Mouse (Mus musculus) liver, embryonic 16.5 days (tissue): Measurements from ENCODE around the gene Sox15. TPM values are rescaled to one million over a fixed set of nuclear protein-coding genes. Genes with fewer than 3 reads are reported as not detected.

Experiments
- ATAC-seq: fragments of 200-750 bp; cut with Nextera tagmentation; 2 replicates; pipeline ENCODE4 v1.8.0; 2017; ENCODE audit warnings: low read depth, mild to moderate bottlenecking, moderate number of reproducible peaks, moderate library complexity
- H3K27ac ChIP-seq: fragments of 300-500 bp; sonication (generic); 2 replicates; pipeline ENCODE4 v1.5.1; 2014; ENCODE audit warnings: mild to moderate bottlenecking, low read length
- H3K27me3 ChIP-seq: fragments of 300-500 bp; sonication (generic); 2 replicates; pipeline ENCODE4 v1.6.1; 2014; ENCODE audit warnings: low read depth, low read length, mixed read lengths; ENCODE audit not compliant: control insufficient read depth, insufficient read depth
- H3K36me3 ChIP-seq: fragments of 300-500 bp; sonication (generic); 2 replicates; pipeline ENCODE4 v1.6.1; 2014; ENCODE audit warnings: mild to moderate bottlenecking; ENCODE audit not compliant: control insufficient read depth, insufficient read depth
- H3K4me1 ChIP-seq: fragments of 300-500 bp; sonication (generic); 2 replicates; pipeline ENCODE4 v1.6.1; 2014; ENCODE audit warnings: low read depth, low read length, mixed read lengths; ENCODE audit not compliant: control insufficient read depth
- H3K4me2 ChIP-seq: fragments of 300-500 bp; sonication (generic); 2 replicates; pipeline ENCODE4 v1.6.1; 2014; ENCODE audit warnings: low read depth, low read length, mixed read lengths
- H3K4me3 ChIP-seq: fragments of 300-500 bp; sonication (generic); 2 replicates; pipeline ENCODE4 v1.5.1; 2014; ENCODE audit warnings: low read depth, mild to moderate bottlenecking, low read length
- H3K9ac ChIP-seq: fragments of 300-500 bp; sonication (generic); 2 replicates; pipeline ENCODE4 v1.6.1; 2014; ENCODE audit warnings: low read depth, low read length
- H3K9me3 ChIP-seq: fragments of 300-500 bp; sonication (generic); replicated peaks from 2 replicates; pipeline ENCODE4 v1.6.1; 2016; ENCODE audit warnings: low read length; ENCODE audit not compliant: control insufficient read depth
- WGBS: fragments of 180-500 bp; shearing (Covaris S2); extraction: QIAGEN DNeasy Blood & Tissue Kit; methylation state at CpG from one replicate; pipeline ENCODE4 v1.1.7; 2014; ENCODE audit not compliant: insufficient replicate concordance; 5-methylcytosine and 5-hydroxymethylcytosine counted together
- polyA plus RNA-seq: library from polyadenylated mRNA; unstranded; fragments of >200 nt; fragmentation: Nextera tagmentation; extraction: Ambion mirVana; gene quantifications from 2 replicates; pipeline ENCODE4 v1.2.1, GENCODE M21; 2015

The Sox15 gene
- polyA plus RNA-seq, 1 experiment from 2014 or later: not detected

DNA sequence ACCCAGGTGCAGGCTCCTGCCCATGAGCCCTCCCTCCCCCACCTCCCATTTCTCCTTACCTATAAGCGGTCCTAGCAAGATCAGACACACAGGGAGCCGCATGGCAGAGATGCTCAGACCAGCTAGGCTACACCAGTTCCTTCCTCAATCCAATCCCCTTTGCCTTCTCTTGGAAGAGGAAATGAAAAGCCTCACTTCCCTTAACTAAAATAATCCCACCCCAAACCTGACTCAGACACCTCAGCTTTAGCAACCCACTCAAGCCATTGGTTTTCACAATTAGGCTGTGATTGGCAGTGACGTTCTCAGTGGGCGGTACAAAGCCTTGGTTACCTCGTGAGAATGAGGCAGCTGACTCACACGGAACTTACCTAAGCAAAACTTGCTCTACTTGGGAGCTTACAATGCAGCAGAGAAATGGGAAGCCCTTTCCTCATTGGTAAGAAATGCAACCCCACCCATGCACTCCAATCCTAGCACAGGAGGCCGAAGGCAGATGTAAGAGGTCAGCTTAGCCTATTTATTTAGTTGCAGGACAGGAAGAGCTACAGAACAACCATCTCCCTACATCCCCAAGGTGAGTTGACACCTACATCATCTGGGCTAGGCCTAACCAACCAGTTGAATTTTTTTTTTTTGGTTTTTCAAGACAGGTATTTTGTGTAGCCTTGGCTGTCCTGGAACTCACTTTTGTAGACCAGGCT is 11.0 kb downstream of the Sox15 start, which contains the start of gene Cd68:
TSS of gene Cd68 (minus strand) at position 193 of the 704 bp plus-strand sequence.
- ATAC-seq: no peak
- peaks cover 33% of the 10 kb centered on the region for H3K4me1 ChIP-seq
- H3K9me3 ChIP-seq: no peaks in the 10 kb centered on the region
- H3K4me3 ChIP-seq: no peak within 1 kb of the TSS
- H3K4me2 ChIP-seq: no peak within 1 kb of the TSS; the same call in 1 of the 2 replicates
- H3K9ac ChIP-seq: no peak within 1 kb of the TSS
- 22% methylated on average over 7 of the region's 7 CpGs for WGBS
- H3K27ac ChIP-seq: peak within 1 kb of the TSS; percentile 45
- H3K27me3 ChIP-seq: no peaks in the 10 kb centered on the region
- peaks cover 45% of the 10 kb centered on the region for H3K36me3 ChIP-seq

DNA sequence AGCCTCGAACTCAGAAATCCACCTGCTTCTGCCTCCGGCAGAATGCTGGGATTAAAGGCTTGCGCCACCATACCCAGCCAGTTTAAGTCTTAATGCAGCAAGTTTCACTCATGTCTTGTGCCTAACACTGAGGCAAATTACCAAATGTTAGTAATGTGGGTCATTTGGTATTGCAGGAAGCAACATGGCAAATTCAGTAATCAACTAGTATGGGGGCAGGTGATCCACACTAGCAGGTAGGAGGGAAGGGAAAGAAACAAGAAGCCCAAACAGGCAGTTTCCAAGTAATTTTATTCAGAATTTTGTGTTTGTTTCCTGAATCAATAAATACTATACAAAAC is 11.5 kb downstream of the Sox15 start:
- no peak overlapping the region for H3K4me3 ChIP-seq
- H3K4me2 ChIP-seq: no peak overlapping the region
- no peak overlapping the region for H3K27ac ChIP-seq
- ATAC-seq: no peak
- H3K36me3 ChIP-seq: peaks cover 45% of the 10 kb centered on the region
- H3K27me3 ChIP-seq: no peaks in the 10 kb centered on the region
- H3K9me3 ChIP-seq: no peaks in the 10 kb centered on the region
- H3K9ac ChIP-seq: no peak overlapping the region
- H3K4me1 ChIP-seq: peaks cover 28% of the 10 kb centered on the region
- 76% methylated on average over 3 of the region's 3 CpGs for WGBS

DNA sequence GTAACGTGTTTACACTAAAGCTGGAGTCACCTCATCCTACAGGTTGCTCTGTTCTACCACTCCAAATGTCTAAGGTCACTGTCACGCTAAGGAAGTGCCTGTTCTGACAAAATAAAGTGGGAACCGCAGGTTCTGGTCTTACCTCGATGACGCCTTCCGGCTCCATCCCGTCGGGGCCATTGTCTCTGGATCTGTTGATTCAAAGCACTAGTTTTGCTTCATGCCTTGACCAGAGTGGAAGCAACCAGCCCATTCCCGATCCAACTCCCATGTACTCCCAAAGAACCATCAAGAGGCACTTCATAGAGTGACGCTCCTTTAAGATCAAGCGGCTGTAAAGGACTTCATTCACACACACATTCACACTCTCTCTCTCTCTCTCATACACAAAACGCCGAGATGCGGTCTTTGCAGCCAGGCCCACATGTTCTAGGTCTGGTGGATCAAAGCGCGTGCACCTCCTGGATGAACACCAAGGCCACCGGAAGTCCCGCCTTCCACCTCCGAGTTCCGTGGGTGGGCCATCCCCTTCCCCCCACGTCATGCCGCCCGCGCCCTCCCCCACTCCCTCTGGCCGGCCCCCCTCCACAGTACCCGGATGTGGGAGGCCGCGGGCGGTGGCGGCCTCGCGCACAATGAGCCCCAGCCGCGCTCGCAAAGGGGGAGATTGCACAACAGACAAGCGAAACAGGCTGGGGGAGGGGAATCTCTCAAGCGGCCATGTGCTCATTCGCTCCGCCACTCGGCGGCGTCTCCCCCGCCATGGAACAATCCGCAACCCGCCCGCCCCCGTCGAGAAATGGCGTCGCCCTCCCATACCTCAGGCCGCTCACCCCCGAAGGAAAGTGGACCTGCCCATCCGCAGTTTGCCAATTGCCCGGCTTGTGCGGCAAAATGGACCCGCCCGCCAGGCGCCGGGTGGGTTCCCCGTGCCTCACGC is 15.9 kb downstream of the Sox15 start:
- Histone ChIP-seq H3K4me2 (peak overlapping the region; percentile 78), H3K9me3 (no peaks in the 10 kb centered on the region), H3K4me3 (peak overlapping the region; percentile 97), H3K36me3 (peaks cover 62% of the 10 kb centered on the region), H3K27me3 (no peaks in the 10 kb centered on the region), H3K27ac (peak overlapping the region; percentile 97), H3K4me1 (peaks cover 22% of the 10 kb centered on the region), H3K9ac (peak overlapping the region; percentile 98)
- under 1% methylated on average over 55 of the region's 61 CpGs for WGBS
- peak; percentile 68 for ATAC-seq

DNA sequence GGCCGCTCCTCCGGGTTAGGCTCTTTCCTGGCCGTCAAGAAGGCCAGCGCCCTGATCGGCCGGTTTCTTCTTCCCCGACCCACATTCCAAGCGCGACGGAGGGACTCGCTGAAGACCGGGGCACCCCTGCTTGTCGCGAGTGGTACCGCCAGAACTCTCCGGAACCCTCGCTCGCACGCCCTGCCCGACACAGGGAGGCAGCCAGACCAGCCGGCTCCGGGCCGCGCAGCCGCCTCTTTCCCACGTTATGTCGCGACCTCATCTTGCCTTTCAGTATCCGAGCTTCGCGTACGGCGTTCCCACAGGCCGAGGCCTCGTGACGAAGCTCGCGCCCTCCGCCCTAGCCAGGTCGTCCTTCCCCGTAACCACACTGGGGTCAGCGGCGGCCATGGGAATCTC is 16.6 kb downstream of the Sox15 start:
- Histone ChIP-seq H3K4me2 (peak overlapping the region; percentile 78), H3K36me3 (peaks cover 63% of the 10 kb centered on the region), H3K27me3 (no peaks in the 10 kb centered on the region), H3K4me1 (peaks cover 22% of the 10 kb centered on the region), H3K9ac (peak overlapping the region; percentile 98), H3K4me3 (peak overlapping the region; percentile 97), H3K27ac (peak overlapping the region; percentile 97), H3K9me3 (no peaks in the 10 kb centered on the region)
- ATAC-seq: no peak
- under 1% methylated on average over 43 of the region's 43 CpGs for WGBS

DNA sequence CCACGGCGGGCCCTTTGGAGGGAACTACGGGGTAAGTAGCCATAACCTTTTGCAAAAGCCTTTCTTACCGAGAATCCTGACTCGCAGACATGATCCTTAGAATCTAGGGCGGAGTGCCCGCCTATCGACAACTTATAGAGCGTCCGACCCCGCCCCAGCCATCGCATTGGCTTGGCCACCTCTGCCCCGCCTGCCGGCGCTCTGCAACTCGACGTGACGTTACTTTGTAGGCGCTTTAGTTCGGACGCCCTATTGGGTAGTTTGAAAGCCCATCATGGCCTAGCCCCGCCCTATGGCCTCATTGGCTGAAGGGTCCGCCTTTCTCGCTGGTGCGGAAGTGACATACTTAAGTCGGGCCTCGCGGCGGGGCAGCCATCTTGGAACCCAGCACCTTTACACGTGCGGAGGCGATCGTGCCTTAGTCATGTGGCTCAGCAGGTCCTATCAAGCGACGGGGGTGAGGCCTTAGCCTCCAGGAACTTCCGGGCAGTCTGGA is 17.1 kb downstream of the Sox15 start, which contains the start of gene Eif4a1:
TSS of gene Eif4a1 (minus strand) at position 213 of the 496 bp plus-strand sequence.
- H3K27ac ChIP-seq: peak within 1 kb of the TSS; percentile 97
- peaks cover 22% of the 10 kb centered on the region for H3K4me1 ChIP-seq
- H3K36me3 ChIP-seq: peaks cover 64% of the 10 kb centered on the region
- H3K9ac ChIP-seq: peak within 1 kb of the TSS; percentile 98
- peak; percentile 95 for ATAC-seq
- H3K4me3 ChIP-seq: peak within 1 kb of the TSS; percentile 97
- H3K9me3 ChIP-seq: no peaks in the 10 kb centered on the region
- peak within 1 kb of the TSS; percentile 78 for H3K4me2 ChIP-seq
- H3K27me3 ChIP-seq: no peaks in the 10 kb centered on the region
- WGBS: under 1% methylated on average over 36 of the region's 36 CpGs

DNA sequence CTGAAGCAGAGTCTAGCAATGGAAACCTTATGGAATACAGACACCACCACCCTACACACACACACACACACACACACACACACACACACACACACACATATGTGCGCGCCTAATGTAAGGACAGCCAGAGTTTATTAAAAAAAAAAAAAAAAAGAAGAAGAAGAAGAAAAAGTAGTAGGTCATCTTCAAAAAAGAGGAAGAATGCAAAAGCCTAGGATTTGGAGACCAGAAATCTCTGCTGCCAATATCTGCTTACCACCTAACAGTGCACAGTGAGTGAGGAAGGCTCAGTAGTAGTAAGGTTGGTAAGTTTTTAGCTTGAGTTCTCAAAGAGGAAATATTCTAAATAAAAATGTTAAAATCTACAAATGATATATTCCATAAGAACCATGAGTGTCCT is 24.0 kb downstream of the Sox15 start:
- WGBS: 100% methylated on average over 2 of the region's 2 CpGs
- no peak for ATAC-seq
- no peaks in the 10 kb centered on the region for H3K27me3 ChIP-seq
- H3K4me2 ChIP-seq: no peak overlapping the region
- no peak overlapping the region for H3K27ac ChIP-seq
- H3K9me3 ChIP-seq: no peaks in the 10 kb centered on the region
- no peak overlapping the region for H3K9ac ChIP-seq
- H3K4me1 ChIP-seq: peaks cover 26% of the 10 kb centered on the region
- H3K4me3 ChIP-seq: no peak overlapping the region
- peaks cover 23% of the 10 kb centered on the region for H3K36me3 ChIP-seq

DNA sequence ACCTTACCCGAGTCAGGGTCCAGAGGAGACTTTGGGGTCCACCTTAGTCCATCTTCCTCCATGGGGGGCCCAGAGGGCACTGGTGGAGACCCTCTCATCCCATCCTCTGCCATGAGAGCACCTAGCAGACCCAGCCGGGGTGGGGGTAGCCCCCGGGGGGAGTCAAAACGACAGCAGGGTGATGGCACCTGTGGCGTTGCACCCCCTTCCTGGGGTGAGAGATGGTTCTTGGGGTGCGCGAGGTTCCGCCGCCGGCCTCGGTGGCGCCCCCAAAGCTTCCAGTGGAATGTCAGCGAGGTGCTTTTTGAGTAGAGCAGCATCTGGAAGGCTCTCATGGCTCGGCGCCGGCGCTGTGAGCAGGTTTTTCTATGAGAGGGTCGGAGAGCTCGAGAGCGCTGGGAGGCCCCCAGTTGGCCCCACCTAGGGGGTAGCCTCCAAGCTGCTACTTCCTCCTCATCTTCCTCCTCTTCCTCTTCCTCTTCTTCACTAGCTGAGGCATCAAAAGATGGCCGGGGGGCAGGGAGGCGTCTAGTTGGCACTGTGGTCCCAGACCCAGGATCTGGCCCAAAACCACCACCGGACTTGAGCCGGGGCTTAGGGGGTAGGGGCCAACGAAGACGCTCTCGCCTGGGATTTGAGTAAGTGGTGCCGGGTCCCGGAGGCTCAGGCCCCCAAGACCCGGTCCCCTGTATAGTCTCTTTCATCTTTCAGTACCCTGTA is 25.2 kb downstream of the Sox15 start:
- Histone ChIP-seq H3K4me2 (peak overlapping the region; percentile 95), H3K4me1 (peaks cover 29% of the 10 kb centered on the region), H3K9ac (no peak overlapping the region), H3K27ac (no peak overlapping the region), H3K27me3 (no peaks in the 10 kb centered on the region), H3K36me3 (peaks cover 14% of the 10 kb centered on the region), H3K4me3 (peak overlapping the region; percentile 88), H3K9me3 (no peaks in the 10 kb centered on the region)
- WGBS: 80% methylated on average over 30 of the region's 30 CpGs
- no peak for ATAC-seq

DNA sequence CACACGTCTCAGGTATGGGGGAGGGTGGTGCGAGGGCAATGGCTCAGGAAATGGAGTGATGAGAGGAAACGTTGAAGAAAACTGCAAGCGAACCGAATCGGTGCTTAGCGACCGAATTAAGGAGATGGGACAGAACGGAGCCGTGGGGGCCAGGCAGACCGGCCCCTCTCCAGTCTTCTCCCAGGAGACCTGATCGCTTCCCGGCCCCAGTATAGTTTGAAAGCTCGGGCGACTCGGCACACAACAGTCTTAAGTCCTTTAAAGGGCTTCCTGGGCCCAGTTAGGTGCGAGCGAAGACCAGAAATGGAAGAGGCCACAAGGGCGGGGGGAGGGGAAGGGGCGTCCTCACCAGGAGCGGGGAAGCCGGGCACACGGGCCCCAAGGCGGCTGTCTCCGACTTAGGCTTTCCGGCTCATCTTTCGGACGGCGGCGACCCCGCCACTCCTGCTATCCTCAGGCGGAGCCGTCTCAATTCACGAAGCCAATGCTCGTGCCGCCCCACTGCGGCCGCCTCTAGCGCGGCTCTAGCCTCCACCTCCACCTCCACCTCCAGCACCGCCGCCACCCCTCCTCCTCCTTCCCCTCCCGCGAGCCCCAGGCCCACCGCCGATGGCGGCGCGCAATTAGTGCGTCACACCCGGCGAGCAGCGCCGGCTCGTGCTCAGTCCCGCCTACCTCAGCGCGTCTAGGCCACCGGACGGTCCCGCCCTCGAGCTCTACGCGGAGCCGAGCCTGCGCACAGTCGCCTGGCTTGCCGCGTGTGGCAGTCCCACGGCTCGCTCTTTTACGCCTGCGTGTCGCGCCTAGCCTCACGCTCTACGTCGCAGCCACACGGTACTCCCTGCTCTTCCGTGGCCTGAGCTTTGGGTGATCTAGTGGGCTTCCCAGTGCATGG is 26.4 kb downstream of the Sox15 start, which contains the start of gene Senp3:
TSS of gene Senp3 (minus strand) at position 771 of the 895 bp plus-strand sequence.
- Histone ChIP-seq H3K27me3 (no peaks in the 10 kb centered on the region), H3K9me3 (no peaks in the 10 kb centered on the region), H3K9ac (peak within 1 kb of the TSS; percentile 88), H3K27ac (peak within 1 kb of the TSS; percentile 94), H3K4me3 (peak within 1 kb of the TSS; percentile 88), H3K36me3 (peaks cover 3% of the 10 kb centered on the region; the same call in 1 of the 2 replicates), H3K4me1 (peaks cover 36% of the 10 kb centered on the region), H3K4me2 (peak within 1 kb of the TSS; percentile 95)
- peak; percentile 98 for ATAC-seq
- WGBS: under 1% methylated on average over 80 of the region's 80 CpGs
